Mouse (Mus musculus) megakaryocyte, embryonic 14.5 days (primary cell): Measurements from ENCODE around the gene Efhb.

ENCODE experiments used
- FLI1 ChIP-seq: IDR thresholded peaks from 2 replicates; pipeline ENCODE4 v1.6.1; 2012; ENCODE audit warnings: low read length, inconsistent platforms, mixed read lengths
- GATA1 ChIP-seq: IDR thresholded peaks from 3 replicates; pipeline ENCODE4 v1.6.1; 2012; ENCODE audit warnings: mixed read lengths, low read length, inconsistent platforms, borderline replicate concordance

DNA sequence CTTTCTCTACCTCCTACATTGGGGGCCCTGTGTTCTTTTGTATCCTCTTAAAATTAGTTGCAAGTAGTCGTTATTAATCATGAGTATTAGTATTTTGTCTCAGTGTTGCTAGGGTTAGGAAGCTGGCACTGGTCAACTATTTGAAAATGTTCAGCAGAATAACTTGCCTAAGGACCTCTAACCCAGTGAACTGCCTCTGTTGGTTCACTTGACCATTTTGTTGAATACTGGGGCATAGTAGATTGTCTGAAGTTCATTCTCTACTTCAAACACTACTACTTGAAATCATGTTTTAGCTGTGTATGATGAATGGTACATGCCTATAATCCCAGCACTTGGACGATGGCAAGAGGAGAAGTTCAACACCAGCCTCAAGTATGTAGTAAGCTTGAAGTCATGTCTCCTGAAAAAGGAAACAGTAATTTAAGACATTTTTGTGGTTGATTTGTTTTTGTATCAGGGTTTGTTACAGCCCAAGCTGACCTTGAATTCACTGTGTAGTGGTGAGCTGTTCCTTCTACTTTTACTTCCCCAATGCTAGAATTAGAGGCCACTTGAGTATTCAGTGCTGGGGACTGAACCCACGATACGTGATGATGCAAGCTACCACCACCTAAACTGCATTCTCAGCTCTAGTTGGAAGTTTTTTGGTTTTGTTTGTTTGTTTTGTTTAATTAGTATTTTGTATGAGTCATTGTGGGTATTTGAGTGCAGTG lies 25.3 kb upstream of the Efhb start:
- no peak for TF ChIP-seq GATA1
- TF ChIP-seq FLI1: no peak
